Mouse (Mus musculus) C2C12 (cell line): ENCODE results near the gene Tbc1d1. TPM values are rescaled to one million over a fixed set of nuclear protein-coding genes. Genes with fewer than 3 reads are reported as not detected.
A peak's percentile ranks its signal among the peaks of the same experiment; 100 is the strongest.

Experiments
- H3K27me3 ChIP-seq: one replicate; pipeline ENCODE4 v1.6.1; 2011; ENCODE audit not compliant: control insufficient read depth, insufficient read depth, insufficient read length
- H3K36me3 ChIP-seq: one replicate; pipeline ENCODE4 v1.6.1; 2011; ENCODE audit not compliant: control insufficient read depth, insufficient read depth
- H3K4me3 ChIP-seq: one replicate; pipeline ENCODE4 v1.5.1; 2011; ENCODE audit warnings: mild to moderate bottlenecking, control low read depth; ENCODE audit not compliant: poor library complexity, insufficient read depth, severe bottlenecking
- H3K79me2 ChIP-seq: one replicate; pipeline ENCODE4 v1.6.1; 2011; ENCODE audit not compliant: control insufficient read depth, insufficient read depth
- H3K79me3 ChIP-seq: one replicate; pipeline ENCODE4 v1.6.1; 2011; ENCODE audit warnings: low read depth, control low read depth
- H3ac ChIP-seq: one replicate; pipeline ENCODE3; 2011; ENCODE audit warnings: low read depth; ENCODE audit not compliant: control insufficient read depth, insufficient read length
- CEBPB ChIP-seq: IDR thresholded peaks from one replicate; pipeline ENCODE4 v1.6.1; 2011; ENCODE audit warnings: low read depth, mild to moderate bottlenecking, control low read depth, moderate library complexity
- CTCF ChIP-seq: IDR thresholded peaks from one replicate; pipeline ENCODE4 v1.5.1; 2011; ENCODE audit not compliant: control insufficient read depth, insufficient read depth, insufficient read length
- FOSL1 ChIP-seq: IDR thresholded peaks from one replicate; pipeline ENCODE4 v1.8.0; 2011; ENCODE audit warnings: mild to moderate bottlenecking, low read length; ENCODE audit not compliant: poor library complexity, insufficient read depth, severe bottlenecking
- MAX ChIP-seq: IDR thresholded peaks from one replicate; pipeline ENCODE4 v1.6.1; 2011; ENCODE audit warnings: mild to moderate bottlenecking, control low read depth
- MYOD1 ChIP-seq: IDR thresholded peaks from one replicate; pipeline ENCODE4 v1.6.1; 2011; ENCODE audit warnings: low read depth; ENCODE audit not compliant: control insufficient read depth, insufficient read length
- MYOG ChIP-seq: IDR thresholded peaks from one replicate; pipeline ENCODE4 v1.6.1; 2011; ENCODE audit not compliant: control insufficient read depth, insufficient read length; ENCODE audit errors: extremely low read depth
- USF1 ChIP-seq: IDR thresholded peaks from one replicate; pipeline ENCODE4 v1.6.1; 2011; ENCODE audit warnings: low read depth, mild to moderate bottlenecking, control low read depth, moderate library complexity
- polyA plus RNA-seq: library from polyadenylated mRNA; unstranded; fragments of >200 nt; fragmentation: generic; extraction: Trizol; gene quantifications from one replicate; pipeline ENCODE4 v1.2.1, GENCODE M21; 2012; ENCODE audit warnings: missing spikeins

Tbc1d1 gene
- polyA plus RNA-seq, 1 experiment = 25.0 TPM

- Histone ChIP-seq H3K36me3 (no peaks in the 10 kb centered on the region), H3ac (peak overlapping the region; percentile 96), H3K27me3 (no peaks in the 10 kb centered on the region), H3K79me2 (peaks cover 51% of the 10 kb centered on the region), H3K79me3 (peaks cover 26% of the 10 kb centered on the region), H3K4me3 (peak overlapping the region; percentile 59)
- no peak for TF ChIP-seq MAX
- no peak for TF ChIP-seq CEBPB
- TF ChIP-seq FOSL1 = no peak
- TF ChIP-seq MYOG = no peak
- TF ChIP-seq MYOD1 = no peak
- TF ChIP-seq CTCF = no peak
- no peak for TF ChIP-seq USF1
Measured at GRCm38 (mm10) chr5:64230507-64231041, 74.5 kb downstream of the Tbc1d1 start.

GRCm38 (mm10) chr5:64232872-64233271 lies 76.8 kb downstream of the Tbc1d1 start:
- Histone ChIP-seq H3K79me2 (peaks cover 73% of the 10 kb centered on the region), H3K27me3 (no peaks in the 10 kb centered on the region), H3K36me3 (no peaks in the 10 kb centered on the region), H3ac (no peak overlapping the region), H3K79me3 (peaks cover 27% of the 10 kb centered on the region), H3K4me3 (no peak overlapping the region)
- no peak for TF ChIP-seq USF1
- no peak for TF ChIP-seq MYOG
- TF ChIP-seq CTCF = no peak
- TF ChIP-seq MYOD1 = no peak
- no peak for TF ChIP-seq CEBPB
- TF ChIP-seq FOSL1 = no peak
- no peak for TF ChIP-seq MAX

GRCm38 (mm10) chr5:64234269-64234985 lies 78.3 kb downstream of the Tbc1d1 start:
- no peak for TF ChIP-seq CTCF
- TF ChIP-seq MYOD1 = no peak
- no peak for TF ChIP-seq CEBPB
- TF ChIP-seq USF1 = no peak
- no peak for TF ChIP-seq MAX
- no peak for TF ChIP-seq FOSL1
- TF ChIP-seq MYOG = no peak

GRCm38 (mm10) chr5:64235250-64235649 lies 79.1 kb downstream of the Tbc1d1 start:
- H3K36me3 ChIP-seq = no peaks in the 10 kb centered on the region
- peaks cover 96% of the 10 kb centered on the region for H3K79me2 ChIP-seq
- no peaks in the 10 kb centered on the region for H3K27me3 ChIP-seq
- peaks cover 31% of the 10 kb centered on the region for H3K79me3 ChIP-seq
- H3K4me3 ChIP-seq = no peak overlapping the region
- H3ac ChIP-seq = no peak overlapping the region
- no peak for TF ChIP-seq USF1
- TF ChIP-seq FOSL1 = no peak
- no peak for TF ChIP-seq MYOG
- no peak for TF ChIP-seq CEBPB
- no peak for TF ChIP-seq CTCF
- no peak for TF ChIP-seq MAX
- TF ChIP-seq MYOD1 = no peak

More at GRCm38 (mm10) chr5:64234269-64234985, 78.3 kb downstream of the Tbc1d1 start:
- Histone ChIP-seq H3K79me2 (peaks cover 88% of the 10 kb centered on the region), H3K79me3 (peaks cover 31% of the 10 kb centered on the region), H3K4me3 (no peak overlapping the region), H3ac (no peak overlapping the region), H3K36me3 (no peaks in the 10 kb centered on the region), H3K27me3 (no peaks in the 10 kb centered on the region)

GRCm38 (mm10) chr5:64236561-64236960 lies 80.5 kb downstream of the Tbc1d1 start:
- TF ChIP-seq FOSL1 (no peak), MAX (no peak), CTCF (no peak), MYOG (no peak), CEBPB (no peak), USF1 (no peak), MYOD1 (no peak)
- peaks cover 28% of the 10 kb centered on the region for H3K79me3 ChIP-seq
- H3K4me3 ChIP-seq = no peak overlapping the region
- no peaks in the 10 kb centered on the region for H3K36me3 ChIP-seq
- H3K27me3 ChIP-seq = no peaks in the 10 kb centered on the region
- no peak overlapping the region for H3ac ChIP-seq
- peaks cover 97% of the 10 kb centered on the region for H3K79me2 ChIP-seq
